Mouse (Mus musculus) layer of hippocampus, postnatal 10 days (tissue): ENCODE measurements around the gene Exoc4. TPM values are rescaled to one million over a fixed set of nuclear protein-coding genes. Genes with fewer than 3 reads are reported as not detected.

Experiments used
- DNase-seq, 2 experiments: peaks; one replicate each; pipeline ENCODE4 v3.0.0; 2021; ENCODE audit warnings: low spot score in 2 of 2
- total RNA-seq, 2 experiments: library from RNA; stranded (reverse); gene quantifications; 2 replicates each; pipeline ENCODE4 v1.2.3; 2021

Gene Exoc4
- total RNA-seq, 2 experiments from 2014 or later: 70.1 to 79.5 TPM

- DNase-seq: no peak
Observed at GRCm38 (mm10) chr6:33998590-33998989, 749.7 kb downstream of the Exoc4 start.

GRCm38 (mm10) chr6:33999530-33999929, 750.6 kb downstream of the Exoc4 start:
- DNase-seq: no peak

GRCm38 (mm10) chr6:34000644-34001043, 751.8 kb downstream of the Exoc4 start:
- no peak for DNase-seq

GRCm38 (mm10) chr6:34003033-34003432, 754.1 kb downstream of the Exoc4 start:
- no peak for DNase-seq

GRCm38 (mm10) chr6:34013469-34013868, 764.6 kb downstream of the Exoc4 start:
- no peak for DNase-seq

Other genes with a start within 250 kb of the Exoc4 start
- gene Chchd3, start 188.8 kb upstream of the Exoc4 start, total RNA-seq: 100 to 1,000 TPM in 1 of 2 experiments, 10 to 100 TPM in 1; 94.5 to 111 TPM